ENCODE assay signal across 9 mouse cellular contexts in the genomic region with DNA sequence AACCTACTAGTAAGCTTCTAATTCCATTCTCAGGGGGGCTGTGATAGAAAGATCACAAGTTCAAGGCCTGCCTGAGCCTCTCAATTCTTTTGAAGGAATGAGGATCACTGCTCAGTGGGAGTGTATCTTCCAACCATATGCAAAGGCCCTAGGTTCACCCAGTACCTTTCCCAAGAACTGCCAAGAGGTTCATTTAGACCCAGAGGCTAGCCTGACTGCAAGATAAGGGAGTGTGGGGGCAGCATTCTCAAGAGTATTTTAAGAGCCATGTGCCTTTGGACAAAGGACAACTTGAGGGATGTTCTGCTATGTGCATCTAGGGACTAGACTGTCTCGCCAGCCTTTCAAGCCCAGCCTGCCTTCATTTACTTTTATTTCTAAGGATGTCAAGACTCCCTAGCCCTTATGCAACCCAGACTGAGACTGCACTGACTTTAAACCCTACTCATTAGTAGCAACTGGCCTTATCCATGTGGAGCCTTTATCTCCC. TPM values are rescaled to one million over a fixed set of nuclear protein-coding genes. Genes with fewer than 3 reads are reported as not detected.
A peak's percentile ranks its signal among the peaks of the same experiment; 100 is the strongest.
DNase-seq lines count a peak whose midpoint lies in the region; ATAC-seq and TF ChIP-seq lines count a peak whose summit lies in the region.
"Had no signal": no experiment of that assay in that cellular context is flagged by ENCODE, and none has a peak within 500 bp of the region (broad histone marks: within the 10 kb centered on the region; RNA-seq: fewer than 3 reads in every experiment).

No protein-coding gene starts in this region.

- no peak for TF ChIP-seq POLR2A in limb, embryonic 14.5 days (IDR thresholded peaks at IDR 0.05; ENCODE audit: borderline replicate concordance, extremely low read depth, insufficient read depth, insufficient read length)

- peaks cover 5% of the 10 kb centered on the region for H3K36me3 ChIP-seq in embryonic facial prominence, embryonic 11.5 days (replicated peaks; ENCODE audit: control insufficient read depth, insufficient read depth, low read depth, low read length)
- H3K36me3 ChIP-seq in limb, embryonic 14.5 days (ENCODE audit: control insufficient read depth, insufficient read depth, low read length), result peaks cover 72% of the 10 kb centered on the region

- no peak overlapping the region for H3K9ac ChIP-seq in embryonic facial prominence, embryonic 11.5 days (replicated peaks; ENCODE audit: low read length)
- no peak overlapping the region for H3K9ac ChIP-seq in limb, embryonic 14.5 days (ENCODE audit: low read depth, low read length, severe bottlenecking)

- DNase-seq in kidney, adult 9 months, result peak; percentile 24
- no peak for DNase-seq in kidney, adult 11 months
- peak; percentile 55 for DNase-seq in embryonic facial prominence, embryonic 11.5 days (ENCODE audit: low spot score)
- peak; percentile 32 for DNase-seq in limb, embryonic 14.5 days (ENCODE audit: low spot score)
- peak; percentile 52 for DNase-seq in retina, embryonic 14.5 days (ENCODE audit: low spot score)
- DNase-seq in gastrocnemius, adult 8-10 months (ENCODE audit: low spot score in 2 of 2), result no peak
- no peak for DNase-seq in right cerebral cortex, adult 18-20 months
- no peak for DNase-seq in gastrocnemius, postnatal 4 days (ENCODE audit: low spot score in 2 of 2)

- no peaks in the 10 kb centered on the region for H3K27me3 ChIP-seq in embryonic facial prominence, embryonic 11.5 days (ENCODE audit: control insufficient read depth, insufficient read depth, low read length)
- no peaks in the 10 kb centered on the region for H3K27me3 ChIP-seq in limb, embryonic 14.5 days (ENCODE audit: control insufficient read depth, insufficient read depth, low read length)
- H3K27me3 ChIP-seq: megakaryocyte, embryonic 14.5 days had no signal

- no peak overlapping the region for H3K4me3 ChIP-seq in embryonic facial prominence, embryonic 11.5 days (ENCODE audit: low read depth, low read length)
- no peak overlapping the region for H3K4me3 ChIP-seq in limb, embryonic 14.5 days (replicated peaks; ENCODE audit: low read length)
- H3K4me3 ChIP-seq: megakaryocyte, embryonic 14.5 days had no signal

- no peak overlapping the region for H3K4me2 ChIP-seq in embryonic facial prominence, embryonic 11.5 days (ENCODE audit: low read depth, low read length)
- H3K4me2 ChIP-seq in limb, embryonic 14.5 days (replicated peaks; ENCODE audit: low read depth, low read length, severe bottlenecking), result no peak overlapping the region

- 0 out of 2 replicates have a peak, but pooled peaks have one; percentile 11 for ATAC-seq in embryonic facial prominence, embryonic 11.5 days (replicated peaks; ENCODE audit: insufficient number of reproducible peaks, low FRiP score, low TSS enrichment, low read depth)
- ATAC-seq in limb, embryonic 14.5 days (ENCODE audit: low FRiP score, low read depth), result no peak

- WGBS in embryonic facial prominence, embryonic 11.5 days, result 26% methylated on average over 1 of the region's 1 CpGs
- WGBS in limb, embryonic 14.5 days, result 19% methylated on average over 1 of the region's 1 CpGs

- no peak overlapping the region for H3K27ac ChIP-seq in embryonic facial prominence, embryonic 11.5 days (replicated peaks; ENCODE audit: low read depth, low read length)
- no peak overlapping the region for H3K27ac ChIP-seq in limb, embryonic 14.5 days (replicated peaks; ENCODE audit: low read depth, low read length)

- H3K4me1 ChIP-seq in embryonic facial prominence, embryonic 11.5 days (ENCODE audit: control insufficient read depth, insufficient read depth, low read length), result no peaks in the 10 kb centered on the region
- H3K4me1 ChIP-seq in limb, embryonic 14.5 days (ENCODE audit: control insufficient read depth, insufficient read depth, low read length), result no peaks in the 10 kb centered on the region

- no peaks in the 10 kb centered on the region for H3K9me3 ChIP-seq in embryonic facial prominence, embryonic 11.5 days (replicated peaks; ENCODE audit: control insufficient read depth, low read length)
- no peaks in the 10 kb centered on the region for H3K9me3 ChIP-seq in limb, embryonic 14.5 days (ENCODE audit: control insufficient read depth, low read length)
- H3K9me3 ChIP-seq: megakaryocyte, embryonic 14.5 days had no signal

RNA-seq across cellular contexts. Expression of a gene that starts 12.4 kb away (rescaled TPM):
- polyA plus RNA-seq in embryonic facial prominence, embryonic 11.5 days (2014; fragmentation: Nextera tagmentation; extraction: Ambion mirVana), result 5,291 and 5,417 TPM in 2 replicates
- 7,521 and 9,083 TPM in 2 replicates for polyA plus RNA-seq in limb, embryonic 14.5 days (2012; rRNA removed)
- 6,070 and 6,314 TPM in 2 replicates for polyA plus RNA-seq in limb, embryonic 14.5 days (2014; fragmentation: Nextera tagmentation; extraction: Ambion mirVana)
- total RNA-seq in gastrocnemius, adult 8-10 months (2022), result 100 to 1,000 TPM; 235 to 456 (median 334) TPM
- 1,000 to 10,000 TPM; 5,472 to 6,062 TPM for total RNA-seq in gastrocnemius, postnatal 4 days (2021)

RNA-seq across cellular contexts. Expression of a gene that starts 28.0 kb away (rescaled TPM):
- 0.32 and 0.70 TPM in 2 replicates for polyA plus RNA-seq in embryonic facial prominence, embryonic 11.5 days (2014; fragmentation: Nextera tagmentation; extraction: Ambion mirVana)
- 0.15 and 0.18 TPM in 2 replicates for polyA plus RNA-seq in limb, embryonic 14.5 days (2012; rRNA removed)
- 0.39 and 0.83 TPM in 2 replicates for polyA plus RNA-seq in limb, embryonic 14.5 days (2014; fragmentation: Nextera tagmentation; extraction: Ambion mirVana)
- total RNA-seq in gastrocnemius, adult 8-10 months (2022), result not detected
- total RNA-seq in gastrocnemius, postnatal 4 days (2021), result under 1 TPM in 1 of 2 experiments, not detected in 1; 0.52 TPM

RNA-seq across cellular contexts. Expression of a gene that starts 28.6 kb away (rescaled TPM):
- polyA plus RNA-seq in embryonic facial prominence, embryonic 11.5 days (2014; fragmentation: Nextera tagmentation; extraction: Ambion mirVana), result 21.4 and 24.7 TPM in 2 replicates
- 19.2 and 20.3 TPM in 2 replicates for polyA plus RNA-seq in limb, embryonic 14.5 days (2012; rRNA removed)
- 22.7 and 23.3 TPM in 2 replicates for polyA plus RNA-seq in limb, embryonic 14.5 days (2014; fragmentation: Nextera tagmentation; extraction: Ambion mirVana)
- total RNA-seq in gastrocnemius, adult 8-10 months (2022), result 10 to 100 TPM; 16.4 to 19.4 (median 18.0) TPM
- total RNA-seq in gastrocnemius, postnatal 4 days (2021), result 10 to 100 TPM; 14.7 to 17.4 TPM

RNA-seq across cellular contexts. Expression of a gene that starts 33.5 kb away (rescaled TPM):
- polyA plus RNA-seq in embryonic facial prominence, embryonic 11.5 days (2014; fragmentation: Nextera tagmentation; extraction: Ambion mirVana), result 0.84 and 0.92 TPM in 2 replicates
- polyA plus RNA-seq in limb, embryonic 14.5 days (2012; rRNA removed), result 3.9 and 4.3 TPM in 2 replicates
- 2.4 and 2.8 TPM in 2 replicates for polyA plus RNA-seq in limb, embryonic 14.5 days (2014; fragmentation: Nextera tagmentation; extraction: Ambion mirVana)
- under 1 TPM in 3 of 4 experiments, not detected in 1; 0.11 to 0.17 (median 0.16) TPM for total RNA-seq in gastrocnemius, adult 8-10 months (2022)
- 1 to 10 TPM; 1.3 to 1.7 TPM for total RNA-seq in gastrocnemius, postnatal 4 days (2021)

Comparison
In these comparisons a context has a peak if more than half of its experiments do, and no peak if none do; other contexts are left out.
1. DNase-seq: peak in kidney, adult 9 months (single experiment), embryonic facial prominence, embryonic 11.5 days (single experiment), limb, embryonic 14.5 days (single experiment) and retina, embryonic 14.5 days (single experiment); none in kidney, adult 11 months (single experiment), gastrocnemius, adult 8-10 months (0 of 2), right cerebral cortex, adult 18-20 months (single experiment) and gastrocnemius, postnatal 4 days (0 of 2).
2. RNA of a gene that starts 12.4 kb away (total RNA-seq): 5,472 to 6,062 TPM in gastrocnemius, postnatal 4 days; 235 to 456 TPM in gastrocnemius, adult 8-10 months; every median in the first group is over 10 times any median in the second.